Mouse (Mus musculus) frontal cortex, postnatal 14 days (tissue): Measurements from ENCODE around the gene Vamp5.

ENCODE experiments used
- DNase-seq, 2 experiments: peaks; one replicate each; pipeline ENCODE4 v3.0.0; 2022; ENCODE audit warnings: low spot score in 2 of 2

Vamp5 gene

GRCm38 (mm10) chr6:72346261-72346660 lies 34.0 kb downstream of the Vamp5 start:
- no peak for DNase-seq

- no peak for DNase-seq
Measured at GRCm38 (mm10) chr6:72345633-72346032, 34.6 kb downstream of the Vamp5 start.

- peak; percentile 90 to 93 for DNase-seq
Measured at GRCm38 (mm10) chr6:72345074-72345567, 35.1 kb downstream of the Vamp5 start, which contains the start of gene Usp39. Gene Usp39 (minus strand): TSS chr6:72345184.

GRCm38 (mm10) chr6:72344396-72345073 lies 35.7 kb downstream of the Vamp5 start:
- no peak for DNase-seq

GRCm38 (mm10) chr6:72340481-72340880 lies 39.8 kb downstream of the Vamp5 start:
- no peak for DNase-seq

GRCm38 (mm10) chr6:72333111-72333510 lies 47.2 kb downstream of the Vamp5 start:
- DNase-seq = no peak

- no peak for DNase-seq
Measured at GRCm38 (mm10) chr6:72330133-72330532, 50.1 kb downstream of the Vamp5 start.

GRCm38 (mm10) chr6:72329019-72329418 lies 51.2 kb downstream of the Vamp5 start:
- no peak for DNase-seq

GRCm38 (mm10) chr6:72326274-72326673 lies 54.0 kb downstream of the Vamp5 start:
- peak in 1 of 2 experiments; percentile 30 for DNase-seq

GRCm38 (mm10) chr6:72323786-72324508 lies 56.3 kb downstream of the Vamp5 start:
- no peak for DNase-seq

- DNase-seq = no peak
Measured at GRCm38 (mm10) chr6:72322936-72323335, 57.3 kb downstream of the Vamp5 start.

- DNase-seq = peak in 1 of 2 experiments; percentile 45
Measured at GRCm38 (mm10) chr6:72319019-72319418, 61.2 kb downstream of the Vamp5 start.
